Mouse (Mus musculus): ENCODE measurements around the gene Hsbp1. TPM values are rescaled to one million over a fixed set of nuclear protein-coding genes. Genes with fewer than 3 reads are reported as not detected.
"Not testable (repeated sequence)": the region's sequence is repeated elsewhere in the genome, so short reads cannot be mapped to it uniquely, and the experiment has no call there.

Gene Hsbp1
- polyA plus RNA-seq, 1 experiment from 2014 or later: 288 TPM

GRCm38 (mm10) chr8:119358175-119358574 lies 13.9 kb downstream of the Hsbp1 start:
- H3K79me2 ChIP-seq (ENCODE audit: inconsistent target): no peaks in the 10 kb centered on the region
- no peaks in the 10 kb centered on the region for H3K36me3 ChIP-seq (ENCODE audit: inconsistent target)
- H3K27ac ChIP-seq: no peak overlapping the region
- H3K4me3 ChIP-seq (ENCODE audit: inconsistent target): no peak overlapping the region
- WGBS (ENCODE audit: missing documents): 87% methylated on average over 7 of the region's 7 CpGs

- WGBS (ENCODE audit: missing documents): 61% methylated on average over 7 of the region's 14 CpGs
- no peak overlapping the region for H3K27ac ChIP-seq
- H3K36me3 ChIP-seq (ENCODE audit: inconsistent target): no peaks in the 10 kb centered on the region
- no peaks in the 10 kb centered on the region for H3K79me2 ChIP-seq (ENCODE audit: inconsistent target)
- H3K4me3 ChIP-seq (ENCODE audit: inconsistent target): no peak overlapping the region
Measured at GRCm38 (mm10) chr8:119358836-119359235, 14.5 kb downstream of the Hsbp1 start.

GRCm38 (mm10) chr8:119360686-119361295 lies 16.5 kb downstream of the Hsbp1 start:
- Histone ChIP-seq H3K27ac (no peak overlapping the region), H3K36me3 (ENCODE audit: inconsistent target) (no peaks in the 10 kb centered on the region), H3K79me2 (ENCODE audit: inconsistent target) (no peaks in the 10 kb centered on the region), H3K4me3 (ENCODE audit: inconsistent target) (no peak overlapping the region)
- 75% methylated on average over 8 of the region's 8 CpGs for WGBS (ENCODE audit: missing documents)

- not testable (repeated sequence) for H3K4me3 ChIP-seq (ENCODE audit: inconsistent target); H3K36me3 ChIP-seq (ENCODE audit: inconsistent target); H3K79me2 ChIP-seq (ENCODE audit: inconsistent target); H3K27ac ChIP-seq
- WGBS (ENCODE audit: missing documents): 95% methylated on average over 8 of the region's 9 CpGs
Measured at GRCm38 (mm10) chr8:119374716-119375115, 30.4 kb downstream of the Hsbp1 start.

GRCm38 (mm10) chr8:119378476-119378875 lies 34.2 kb downstream of the Hsbp1 start:
- Histone ChIP-seq H3K4me3 (ENCODE audit: inconsistent target) (no peak overlapping the region), H3K27ac (no peak overlapping the region), H3K79me2 (ENCODE audit: inconsistent target) (no peaks in the 10 kb centered on the region), H3K36me3 (ENCODE audit: inconsistent target) (no peaks in the 10 kb centered on the region)
- 76% methylated on average over 6 of the region's 7 CpGs for WGBS (ENCODE audit: missing documents)

GRCm38 (mm10) chr8:119380619-119381018 lies 36.3 kb downstream of the Hsbp1 start:
- 29% methylated on average over 4 of the region's 4 CpGs for WGBS (ENCODE audit: missing documents)
- Histone ChIP-seq H3K36me3 (ENCODE audit: inconsistent target) (no peaks in the 10 kb centered on the region), H3K79me2 (ENCODE audit: inconsistent target) (no peaks in the 10 kb centered on the region), H3K27ac (no peak overlapping the region), H3K4me3 (ENCODE audit: inconsistent target) (no peak overlapping the region)

- no peak overlapping the region for H3K4me3 ChIP-seq (ENCODE audit: inconsistent target)
- no peaks in the 10 kb centered on the region for H3K36me3 ChIP-seq (ENCODE audit: inconsistent target)
- no peak overlapping the region for H3K27ac ChIP-seq
- no peaks in the 10 kb centered on the region for H3K79me2 ChIP-seq (ENCODE audit: inconsistent target)
- 26% methylated on average over 10 of the region's 10 CpGs for WGBS (ENCODE audit: missing documents)
Measured at GRCm38 (mm10) chr8:119384478-119384877, 40.2 kb downstream of the Hsbp1 start.

- no peak overlapping the region for H3K27ac ChIP-seq
- no peaks in the 10 kb centered on the region for H3K36me3 ChIP-seq (ENCODE audit: inconsistent target)
- H3K79me2 ChIP-seq (ENCODE audit: inconsistent target): no peaks in the 10 kb centered on the region
- 53% methylated on average over 6 of the region's 6 CpGs for WGBS (ENCODE audit: missing documents)
- H3K4me3 ChIP-seq (ENCODE audit: inconsistent target): no peak overlapping the region
Measured at GRCm38 (mm10) chr8:119385854-119386253, 41.6 kb downstream of the Hsbp1 start.

GRCm38 (mm10) chr8:119386988-119387387 lies 42.7 kb downstream of the Hsbp1 start:
- Histone ChIP-seq H3K27ac (no peak overlapping the region), H3K79me2 (ENCODE audit: inconsistent target) (no peaks in the 10 kb centered on the region), H3K4me3 (ENCODE audit: inconsistent target) (no peak overlapping the region), H3K36me3 (ENCODE audit: inconsistent target) (no peaks in the 10 kb centered on the region)
- WGBS (ENCODE audit: missing documents): 90% methylated on average over 6 of the region's 6 CpGs

GRCm38 (mm10) chr8:119394097-119394496 lies 49.8 kb downstream of the Hsbp1 start:
- peaks cover 24% of the 10 kb centered on the region; the same call in 1 of the 2 replicates for H3K79me2 ChIP-seq (ENCODE audit: inconsistent target)
- 88% methylated on average over 9 of the region's 9 CpGs for WGBS (ENCODE audit: missing documents)
- H3K4me3 ChIP-seq (ENCODE audit: inconsistent target): peak overlapping the region; percentile 48
- H3K36me3 ChIP-seq (ENCODE audit: inconsistent target): no peaks in the 10 kb centered on the region
- H3K27ac ChIP-seq: no peak overlapping the region

GRCm38 (mm10) chr8:119394524-119395026 lies 50.3 kb downstream of the Hsbp1 start, which contains the start of gene Mlycd:
TSS of gene Mlycd (plus strand) at chr8:119394878.
- no peak within 1 kb of the TSS for H3K27ac ChIP-seq
- 1% methylated on average over 15 of the region's 44 CpGs for WGBS (ENCODE audit: missing documents)

GRCm38 (mm10) chr8:119395072-119395950 lies 51.0 kb downstream of the Hsbp1 start:
- Histone ChIP-seq H3K36me3 (ENCODE audit: inconsistent target) (no peaks in the 10 kb centered on the region), H3K27ac (no peak overlapping the region), H3K4me3 (ENCODE audit: inconsistent target) (peak overlapping the region; percentile 28; the same call in 1 of the 2 replicates), H3K79me2 (ENCODE audit: inconsistent target) (peaks cover 31% of the 10 kb centered on the region; the same call in 1 of the 2 replicates)
- WGBS (ENCODE audit: missing documents): 9% methylated on average over 74 of the region's 83 CpGs

More at GRCm38 (mm10) chr8:119394524-119395026, 50.3 kb downstream of the Hsbp1 start, which contains the start of gene Mlycd:
- Histone ChIP-seq H3K79me2 (ENCODE audit: inconsistent target) (peaks cover 28% of the 10 kb centered on the region; the same call in 1 of the 2 replicates), H3K36me3 (ENCODE audit: inconsistent target) (no peaks in the 10 kb centered on the region), H3K4me3 (ENCODE audit: inconsistent target) (peak within 1 kb of the TSS; percentile 48)
